Mouse (Mus musculus) c-Kit-positive CD71-negative TER-119-negative erythroid progenitor cells, embryonic 14.5 days (primary cell): Measurements from ENCODE around the gene Sema4a.

Experiments
- DNase-seq: peaks from one replicate; pipeline ENCODE4 v3.0.0-alpha.2; 2013; ENCODE audit warnings: low read depth

The Sema4a gene

GRCm38 (mm10) chr3:88427342-88427905 lies 33.6 kb downstream of the Sema4a start:
- no peak for DNase-seq

GRCm38 (mm10) chr3:88425708-88426420 lies 35.1 kb downstream of the Sema4a start:
- DNase-seq, result no peak

- no peak for DNase-seq
These were observed 35.7 kb downstream of the Sema4a start for GRCm38 (mm10) chr3:88425330-88425689.

GRCm38 (mm10) chr3:88424605-88425329 lies 36.2 kb downstream of the Sema4a start, which contains the start of gene Slc25a44:
Slc25a44 (minus strand) TSS chr3:88425139.
- peak; percentile 97 for DNase-seq

- DNase-seq, result no peak
These were observed 38.8 kb downstream of the Sema4a start for GRCm38 (mm10) chr3:88422020-88422720.

GRCm38 (mm10) chr3:88420771-88421170 lies 40.2 kb downstream of the Sema4a start:
- no peak for DNase-seq

GRCm38 (mm10) chr3:88418016-88418415 lies 43.0 kb downstream of the Sema4a start:
- DNase-seq, result no peak

- DNase-seq, result no peak
These were observed 45.3 kb downstream of the Sema4a start for GRCm38 (mm10) chr3:88415668-88416067.

GRCm38 (mm10) chr3:88412636-88413035 lies 48.3 kb downstream of the Sema4a start:
- DNase-seq, result no peak

- DNase-seq, result no peak
These were observed 49.3 kb downstream of the Sema4a start for GRCm38 (mm10) chr3:88411681-88412080.

GRCm38 (mm10) chr3:88410645-88411031 lies 50.3 kb downstream of the Sema4a start:
- no peak for DNase-seq

GRCm38 (mm10) chr3:88409741-88410644 lies 51.0 kb downstream of the Sema4a start, which contains the start of gene Pmf1:
Pmf1 (minus strand) TSS chr3:88410331.
- DNase-seq, result peak; percentile 84

- DNase-seq, result no peak
These were observed 52.0 kb downstream of the Sema4a start for GRCm38 (mm10) chr3:88408953-88409352.

- no peak for DNase-seq
These were observed 53.5 kb downstream of the Sema4a start for GRCm38 (mm10) chr3:88407529-88407928.

- peak; percentile 75 for DNase-seq
These were observed 53.9 kb downstream of the Sema4a start for GRCm38 (mm10) chr3:88407090-88407489.

GRCm38 (mm10) chr3:88403522-88404230 lies 57.3 kb downstream of the Sema4a start:
- no peak for DNase-seq

- no peak for DNase-seq
These were observed 62.3 kb downstream of the Sema4a start for GRCm38 (mm10) chr3:88398666-88399065.

- no peak for DNase-seq
These were observed 65.2 kb downstream of the Sema4a start for GRCm38 (mm10) chr3:88395742-88396141.

GRCm38 (mm10) chr3:88395288-88395687 lies 65.7 kb downstream of the Sema4a start:
- no peak for DNase-seq

GRCm38 (mm10) chr3:88393776-88394375 lies 67.1 kb downstream of the Sema4a start:
- DNase-seq, result no peak
